Mouse (Mus musculus) WW6 (cell line): ENCODE data around the gene Bcar3.
"Not testable (repeated sequence)": the region's sequence is repeated elsewhere in the genome, so short reads cannot be mapped to it uniquely, and the experiment has no call there.

Experiments
- DNase-seq: peaks from one replicate; pipeline ENCODE4 v3.0.0-alpha.2; 2013; ENCODE audit warnings: low read depth, low spot score

The Bcar3 gene

DNA sequence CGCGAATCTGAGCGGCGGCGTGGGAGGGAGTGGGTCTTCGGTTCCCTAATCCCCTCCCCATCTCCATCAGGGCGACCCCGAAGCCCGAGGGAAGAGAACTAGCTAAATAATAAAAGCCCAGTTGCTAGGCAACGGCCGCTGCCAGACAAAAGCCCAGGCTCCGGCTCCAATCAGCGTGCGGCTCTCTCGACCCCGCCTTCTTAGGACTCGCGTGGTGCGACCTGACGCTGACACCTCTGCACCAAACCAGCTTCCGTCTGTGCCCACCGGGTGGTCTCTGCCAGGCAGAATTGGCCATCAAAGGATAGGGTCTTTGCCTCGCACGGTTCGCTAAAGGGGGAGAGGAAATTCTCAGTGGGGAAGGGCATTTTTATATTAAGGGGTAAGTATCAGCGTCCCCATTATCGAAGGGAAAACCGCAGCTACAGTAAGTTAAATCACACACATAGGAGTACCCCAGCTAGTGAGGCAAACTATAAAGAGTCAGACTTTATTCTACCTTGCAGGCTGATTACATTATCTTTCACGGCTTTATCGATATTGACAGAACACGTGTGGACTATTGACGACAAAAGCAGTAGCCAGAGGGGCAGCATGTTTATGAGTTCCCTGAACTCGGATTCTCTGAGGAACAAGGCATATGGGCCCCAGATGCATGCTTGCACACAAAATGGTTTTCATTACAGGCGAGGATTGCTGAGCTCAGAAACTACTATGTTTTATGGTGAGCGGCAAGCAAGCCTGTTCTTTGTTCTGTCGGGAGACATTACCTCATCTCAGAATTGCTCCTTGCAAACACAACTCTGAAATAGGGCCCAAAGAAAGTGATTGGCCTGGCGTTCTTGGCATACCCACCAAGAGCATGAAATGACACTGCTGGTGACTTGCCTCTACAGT is at the start of gene Bcar3:
Gene Bcar3, plus strand, starts transcription at position 183 of the 897 bp plus-strand sequence.
- DNase-seq, result peak; percentile 86

GRCm38 (mm10) chr3:122244759-122245158 is 49.2 kb upstream of the Bcar3 start:
- DNase-seq, result no peak

DNA sequence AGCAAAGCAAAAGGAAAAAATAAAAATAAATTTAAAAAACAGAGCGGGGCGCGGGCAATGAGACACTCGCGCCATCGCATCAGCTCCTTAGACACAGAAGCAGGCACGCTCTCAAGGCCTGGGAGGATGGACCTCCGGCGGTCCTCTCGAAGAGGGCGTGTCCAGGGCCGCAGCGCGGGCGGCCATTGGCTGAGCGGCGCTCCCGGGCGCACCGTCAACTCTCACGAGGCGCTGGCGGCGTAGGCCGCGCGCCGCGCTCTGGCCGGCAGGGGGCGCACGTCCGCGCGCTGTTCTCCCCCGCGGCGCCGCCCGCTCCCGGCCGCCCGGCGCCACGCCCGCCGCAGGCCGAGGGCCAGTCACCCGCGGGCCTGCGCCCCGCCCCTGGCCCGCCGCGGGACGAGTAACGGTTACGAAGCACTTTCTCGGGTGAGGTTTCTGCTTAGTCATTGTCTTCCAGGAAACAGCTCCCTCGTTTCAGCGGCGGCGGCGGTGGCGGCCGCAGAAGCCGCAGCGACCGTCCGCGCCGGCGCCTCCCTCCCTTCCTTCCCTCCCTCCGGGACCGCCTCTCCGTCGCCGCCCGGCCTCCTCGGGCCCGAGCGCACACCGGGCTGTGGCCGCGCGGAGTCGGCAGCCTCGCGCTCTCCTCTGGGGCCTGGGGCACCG is 48.6 kb upstream of the Bcar3 start, which contains the start of gene Gclm:
Gene Gclm, plus strand, starts transcription at position 343 of the 663 bp plus-strand sequence.
- DNase-seq, result peak; percentile 74

GRCm38 (mm10) chr3:122245878-122246332 is 48.0 kb upstream of the Bcar3 start:
- DNase-seq, result no peak

DNA sequence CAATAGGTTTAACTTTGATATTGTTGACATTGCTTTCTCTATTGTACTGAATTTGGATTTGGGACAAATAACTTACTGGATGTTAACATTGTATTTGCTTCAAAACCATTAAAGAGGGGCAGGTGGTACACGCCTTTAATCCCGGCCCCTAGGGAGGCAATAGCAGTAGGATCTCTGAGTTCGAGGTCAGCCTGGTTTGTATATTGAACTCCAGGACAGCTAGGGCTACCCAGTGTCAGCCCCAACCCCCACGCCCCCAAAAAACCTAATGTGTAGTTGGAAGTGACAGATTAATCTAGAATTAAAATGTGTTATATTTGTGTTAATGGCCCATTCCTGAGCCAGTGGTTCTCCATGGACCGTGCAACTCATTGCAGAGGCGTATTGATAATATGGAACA is 47.5 kb upstream of the Bcar3 start:
- no peak for DNase-seq

DNA sequence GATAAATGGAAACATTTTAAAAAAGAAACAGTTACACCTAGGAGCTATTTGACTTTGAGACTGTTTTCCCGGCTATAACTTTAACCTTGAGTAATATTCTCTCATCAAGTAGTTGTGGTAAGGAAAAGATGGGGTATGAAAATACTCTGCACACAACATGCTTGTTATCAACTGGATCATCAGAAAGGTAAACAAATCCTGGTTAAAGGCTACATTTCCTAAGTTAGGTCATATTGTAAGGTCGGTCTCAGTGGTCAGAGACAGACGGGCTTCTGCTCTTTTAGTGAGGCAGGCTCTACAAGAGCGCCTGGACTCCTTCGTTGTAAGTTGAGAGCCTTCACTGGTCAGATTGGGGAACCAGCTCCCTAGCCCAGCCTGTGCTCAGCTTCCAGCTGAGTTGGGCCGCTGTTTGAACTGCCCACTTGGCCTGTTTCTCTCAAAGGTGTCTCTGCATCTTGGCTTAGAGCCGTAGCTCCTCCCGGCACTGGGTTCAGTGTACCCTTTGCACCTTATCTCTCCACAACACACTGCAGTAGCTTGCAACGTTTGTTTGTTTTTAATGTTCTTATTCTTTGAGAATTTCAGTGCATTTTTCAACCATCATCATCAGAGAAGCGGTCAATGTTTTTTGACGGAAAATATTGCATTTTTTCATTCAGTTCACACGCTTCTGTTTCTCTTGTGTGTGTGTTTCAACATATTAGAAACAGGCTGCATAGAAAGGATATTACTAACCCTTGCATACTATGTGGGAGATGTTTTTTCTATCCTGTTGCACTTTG is 46.8 kb upstream of the Bcar3 start:
- DNase-seq, result no peak

DNA sequence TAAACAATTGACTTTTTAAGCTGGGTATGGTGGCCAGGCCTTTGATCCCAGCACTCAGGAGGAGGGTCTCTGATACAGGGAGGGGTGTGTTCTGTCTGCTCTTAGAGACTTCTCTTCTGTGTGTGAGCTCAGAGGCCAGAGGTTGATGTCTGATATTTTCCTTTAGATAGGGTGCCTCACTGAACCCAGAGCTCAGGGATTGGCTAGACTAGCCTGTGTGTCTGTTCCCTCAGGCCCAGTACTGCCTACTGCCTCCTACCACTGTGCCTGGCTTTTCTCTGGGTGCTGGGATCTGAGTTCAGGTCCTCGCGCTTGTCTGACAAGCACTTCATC is 46.2 kb upstream of the Bcar3 start:
- DNase-seq, result no peak

DNA sequence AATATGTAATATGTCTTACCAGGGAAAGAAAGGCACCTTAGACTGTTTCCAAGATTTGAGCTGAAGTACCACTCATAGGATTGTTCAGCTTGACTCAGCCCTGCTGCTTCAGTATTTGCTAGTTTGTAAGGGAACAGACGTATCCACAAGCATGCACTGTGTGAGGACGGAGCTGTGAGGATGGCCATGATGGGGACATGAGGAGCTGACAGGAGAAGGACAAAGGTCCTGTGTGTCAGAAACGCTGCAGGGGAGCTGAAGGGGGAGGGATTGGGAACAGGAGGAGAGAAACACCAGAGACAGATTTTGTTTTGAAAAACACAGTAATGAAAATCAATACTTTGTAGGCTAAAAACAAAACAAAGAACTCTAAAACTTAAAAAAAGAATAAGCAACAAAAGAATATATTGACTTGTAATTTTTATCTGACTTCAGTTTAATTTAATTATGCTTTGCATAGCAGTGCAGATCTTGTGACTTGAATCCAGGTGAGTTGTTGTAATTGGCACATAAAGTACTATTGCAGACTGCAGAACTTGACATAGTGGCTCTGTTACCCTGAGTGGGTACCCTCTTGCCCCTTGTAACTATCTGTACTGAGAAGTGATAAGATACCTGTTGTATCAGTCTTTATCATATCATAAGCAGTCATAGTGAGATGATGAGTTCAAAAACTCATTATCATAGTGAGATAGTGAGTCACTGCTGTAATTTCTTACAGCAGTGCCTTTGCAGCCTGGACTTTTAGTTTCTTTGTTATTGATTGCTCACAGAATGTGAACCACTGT is 41.3 kb upstream of the Bcar3 start:
- no peak for DNase-seq

DNA sequence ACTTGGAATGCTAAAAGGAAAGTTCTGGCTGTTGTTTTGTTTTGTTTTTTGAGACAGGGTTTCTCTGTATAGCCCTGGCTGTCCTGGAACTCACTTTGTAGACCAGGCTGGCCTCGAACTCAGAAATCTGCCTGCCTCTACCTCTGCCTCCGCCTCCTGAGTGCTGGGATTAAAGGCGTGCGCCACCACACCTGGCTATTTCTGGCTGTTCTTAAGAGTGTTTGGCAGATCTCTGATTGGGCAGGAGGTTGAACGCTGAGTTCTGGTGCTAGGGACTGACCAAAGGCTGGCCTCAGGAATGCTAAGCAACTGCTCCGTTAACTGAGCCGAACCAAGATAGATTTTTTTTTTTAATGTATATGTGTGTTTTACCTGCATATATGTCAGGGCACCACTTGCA is 39.9 kb upstream of the Bcar3 start:
- DNase-seq, result not testable (repeated sequence)

- DNase-seq, result no peak
Observed at GRCm38 (mm10) chr3:122269986-122270385, 23.9 kb upstream of the Bcar3 start.

DNA sequence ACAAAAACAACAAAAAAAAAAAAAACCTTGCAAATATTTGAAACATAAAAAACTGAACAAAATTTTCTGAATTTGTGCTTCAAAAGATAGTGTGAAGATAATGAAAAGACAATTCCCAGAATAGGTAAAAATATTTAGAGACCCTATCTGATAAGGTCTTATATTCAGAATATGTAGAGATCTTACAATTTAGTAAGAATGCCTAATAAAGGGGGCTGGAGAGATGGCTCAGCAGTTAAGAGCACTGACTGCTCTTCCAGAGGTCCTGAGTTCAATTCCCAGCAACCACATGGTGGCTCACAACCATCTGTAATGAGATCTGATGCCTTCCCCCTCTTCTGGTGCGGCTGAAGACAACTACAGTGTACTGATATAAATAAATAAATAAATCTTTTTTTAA is 21.4 kb upstream of the Bcar3 start:
- DNase-seq, result not testable (repeated sequence)

DNA sequence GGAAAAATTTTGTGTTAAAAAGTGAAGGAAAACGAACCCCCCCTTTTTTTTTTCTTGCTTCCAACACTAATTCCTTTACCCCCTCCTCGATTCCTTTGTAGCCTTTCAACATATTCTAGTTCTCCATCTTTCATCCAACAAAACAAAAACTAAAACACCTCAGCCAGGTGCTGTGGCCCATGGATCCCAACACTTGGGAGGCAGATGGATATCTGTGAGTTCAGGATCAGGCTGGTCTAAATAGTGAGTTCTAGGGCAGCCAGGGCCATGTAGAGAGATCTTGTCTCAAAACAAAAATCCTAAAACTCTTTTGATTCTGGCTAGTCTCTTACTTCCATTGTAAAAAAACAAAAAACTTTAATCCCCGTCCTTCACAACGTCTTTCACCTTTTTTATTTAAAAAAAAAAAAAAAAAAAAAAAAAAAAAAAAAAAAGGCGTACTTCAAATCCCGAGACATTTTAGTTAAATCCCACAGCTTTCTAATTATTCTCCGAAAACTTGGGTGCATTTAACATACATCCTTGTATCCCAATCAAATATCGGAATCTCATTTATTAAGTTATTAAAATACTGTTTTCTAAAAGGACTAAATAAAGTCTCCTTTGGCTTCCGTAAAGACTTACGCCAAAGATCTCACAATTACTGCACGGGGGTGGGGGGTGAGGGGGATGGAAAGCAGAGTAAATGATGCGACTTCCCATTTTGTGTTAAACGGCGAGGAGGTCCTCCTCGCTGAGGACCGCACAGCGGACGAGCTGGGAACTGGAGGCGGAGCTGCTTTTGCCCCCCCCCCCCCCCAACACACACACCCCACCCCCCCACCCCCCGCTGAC is 20.3 kb upstream of the Bcar3 start:
- no peak for DNase-seq

DNA sequence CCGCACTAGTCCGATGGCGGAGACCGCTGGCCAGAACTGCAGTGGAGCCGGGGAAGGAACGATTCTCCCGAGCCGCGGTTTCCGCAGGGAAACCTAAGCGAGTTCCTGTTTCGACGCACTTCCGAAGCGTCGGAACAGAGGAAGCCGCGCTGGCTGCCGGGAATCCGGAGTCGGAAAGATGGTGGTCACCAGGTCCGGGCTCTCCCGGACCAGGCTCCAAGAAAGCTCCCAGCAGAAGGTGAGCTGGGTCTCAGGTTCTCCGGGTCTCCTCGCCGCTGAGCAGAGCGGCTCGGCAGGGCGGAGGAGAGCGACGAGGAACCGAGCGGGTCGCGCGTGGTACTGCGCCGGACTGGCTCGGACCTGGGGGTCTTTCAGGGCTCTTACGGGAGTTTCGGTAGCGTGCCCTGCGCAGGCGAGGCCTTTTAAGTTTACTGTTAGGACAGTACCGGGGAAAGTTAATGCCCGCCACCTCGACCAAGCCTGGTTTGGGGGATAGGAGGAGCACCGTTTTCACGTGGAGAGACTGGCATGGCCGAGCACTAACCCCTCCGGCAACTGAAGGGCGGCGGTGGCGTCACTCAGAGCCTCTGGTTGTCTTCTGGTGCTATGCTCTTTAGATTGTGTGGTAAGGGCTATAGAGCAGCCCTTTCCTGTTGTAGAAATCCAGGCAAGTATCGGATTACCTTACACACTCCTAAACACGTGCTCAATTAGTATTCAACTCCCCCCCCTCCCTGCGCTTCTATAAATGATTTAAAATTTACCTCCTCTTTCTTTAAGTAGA is 19.5 kb upstream of the Bcar3 start, which contains the start of gene Dnttip2:
Gene Dnttip2, plus strand, starts transcription at position 148 of the 784 bp plus-strand sequence.
- peak; percentile 93 for DNase-seq

DNA sequence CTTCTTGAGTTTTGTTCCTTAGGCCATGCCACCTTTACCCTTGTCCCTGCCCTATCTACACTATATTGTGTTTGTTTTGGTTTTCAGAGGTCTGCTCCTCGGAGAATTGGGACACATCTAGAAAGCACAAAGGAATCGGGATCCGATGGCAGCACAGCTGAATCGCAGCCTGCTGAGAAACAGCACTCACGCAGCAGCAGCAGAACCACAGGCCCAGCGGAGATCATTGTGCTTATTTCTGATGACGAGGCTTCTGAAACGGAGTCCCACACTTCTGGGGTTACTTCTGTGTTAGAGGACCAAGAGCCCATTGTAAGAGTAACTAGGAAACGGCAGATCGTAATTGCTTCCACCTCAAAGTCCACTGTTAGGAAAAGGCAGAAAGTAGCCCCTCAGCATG is 18.8 kb upstream of the Bcar3 start:
- DNase-seq, result no peak

GRCm38 (mm10) chr3:122287195-122287594 is 6.7 kb upstream of the Bcar3 start:
- no peak for DNase-seq

GRCm38 (mm10) chr3:122288613-122289195 is 5.2 kb upstream of the Bcar3 start:
- no peak for DNase-seq

DNA sequence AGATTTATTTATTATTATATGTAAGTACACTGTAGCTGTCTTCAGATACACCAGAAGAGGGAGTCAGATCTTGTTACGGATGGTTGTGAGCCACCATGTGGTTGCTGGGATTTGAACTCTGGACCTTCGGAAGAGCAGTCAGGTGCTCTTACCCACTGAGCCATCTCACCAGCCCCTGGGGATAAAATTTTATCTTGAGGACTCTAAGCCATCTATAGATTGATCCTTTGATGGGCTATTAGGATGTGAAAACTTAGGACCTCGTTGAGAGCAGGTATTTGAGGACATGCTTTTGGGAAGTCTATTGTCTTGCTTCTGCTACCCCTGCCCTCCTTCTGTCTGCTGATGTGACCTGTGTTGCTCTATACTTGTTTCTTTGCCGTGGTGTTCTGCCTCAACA is 4.6 kb upstream of the Bcar3 start:
- not testable (repeated sequence) for DNase-seq

DNA sequence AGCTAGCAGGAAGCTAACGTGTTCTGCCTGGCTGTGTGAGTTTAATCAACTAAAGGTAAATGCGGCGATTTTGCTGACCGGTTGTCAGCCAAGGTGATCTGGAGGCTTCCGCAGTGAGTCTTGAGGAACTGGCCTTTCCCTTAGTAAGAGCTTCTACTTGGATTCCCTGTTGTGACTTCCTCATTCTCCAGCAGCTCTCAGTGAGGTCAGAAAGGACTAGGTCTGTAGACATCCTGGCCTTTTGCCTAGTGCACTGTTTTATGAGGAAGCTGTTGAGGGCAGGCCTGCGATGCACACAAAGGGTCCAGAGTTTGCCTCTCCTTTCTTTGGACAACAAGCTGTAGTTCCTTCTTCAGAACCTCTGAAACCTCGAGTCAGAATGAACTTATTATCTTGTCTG is 3.2 kb upstream of the Bcar3 start:
- DNase-seq, result no peak

DNA sequence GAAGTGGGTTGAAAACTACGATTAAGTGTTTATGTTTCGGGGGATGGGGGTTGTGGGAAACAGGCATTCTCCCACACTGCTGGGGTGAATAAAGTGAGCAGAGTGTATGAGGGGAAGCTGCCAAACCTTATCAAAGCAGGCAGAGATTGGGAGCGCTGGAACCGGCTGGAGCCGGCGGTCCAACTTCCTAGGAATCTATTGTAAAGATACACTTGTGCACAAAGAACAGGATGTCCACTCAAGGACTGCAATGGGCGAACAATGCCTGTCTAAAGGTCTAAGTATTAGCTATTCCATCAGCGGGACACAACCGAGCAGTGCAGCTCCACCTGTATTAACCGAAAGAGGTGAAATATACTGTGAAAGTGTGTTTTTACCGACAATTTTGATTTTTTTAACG is 2.1 kb upstream of the Bcar3 start:
- no peak for DNase-seq
